25 mouse cellular contexts compared by ENCODE assay signal in the genomic region with DNA sequence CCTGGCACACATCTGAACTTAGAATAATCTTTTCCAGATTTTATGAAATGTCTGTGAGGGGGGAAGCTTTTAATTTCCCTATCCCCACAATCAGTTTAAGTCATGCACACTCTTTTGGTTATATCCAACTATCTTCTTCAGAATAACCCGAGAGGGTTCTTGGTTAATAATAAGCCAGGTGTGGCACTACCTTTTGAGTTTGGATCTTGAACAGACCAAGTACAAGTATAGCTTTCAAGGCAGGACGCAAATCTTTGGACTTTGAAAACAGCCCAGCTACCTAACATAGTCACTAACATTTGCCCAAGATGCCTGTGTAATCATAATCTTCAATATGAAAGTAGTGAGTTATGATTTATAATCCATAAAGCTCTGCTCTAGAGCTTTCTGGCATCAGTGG.
"Had no signal": no experiment of that assay in that cellular context is flagged by ENCODE, and none has a peak within 500 bp of the region (broad histone marks: within the 10 kb centered on the region; RNA-seq: fewer than 3 reads in every experiment).

No protein-coding gene starts in this region.

- H3K9ac ChIP-seq: forebrain, postnatal 0 days; heart, embryonic 13.5 days; heart, embryonic 15.5 days; hindbrain, embryonic 12.5 days; hindbrain, embryonic 14.5 days; intestine, embryonic 15.5 days; limb, embryonic 12.5 days; liver, embryonic 13.5 days; liver, embryonic 15.5 days had no signal

- H3K4me1 ChIP-seq: heart, embryonic 15.5 days; intestine, embryonic 15.5 days; limb, embryonic 12.5 days; liver, embryonic 15.5 days had no signal

- H3K27me3 ChIP-seq: heart, embryonic 13.5 days; heart, embryonic 15.5 days; hindbrain, embryonic 12.5 days; intestine, embryonic 15.5 days; limb, embryonic 12.5 days; liver, embryonic 13.5 days; liver, embryonic 15.5 days had no signal

- DNase-seq: forebrain, postnatal 0 days; gastrocnemius, postnatal 14 days; gastrocnemius, postnatal 36 days; heart, adult 11 months; heart, adult 2 months; heart, postnatal 14 days; heart, postnatal 36 days; kidney, adult 18-20 months; kidney, postnatal 10 days; liver; liver, embryonic 13.5 days had no signal

- H3K4me3 ChIP-seq: heart, adult 2 months; heart, embryonic 13.5 days; heart, embryonic 15.5 days; hindbrain, embryonic 12.5 days; intestine, embryonic 15.5 days; layer of hippocampus, adult 2 months; left cerebral cortex, adult 2 months; limb, embryonic 10.5 days; limb, embryonic 12.5 days; liver, embryonic 13.5 days; liver, embryonic 15.5 days had no signal

- H3K27ac ChIP-seq: heart, adult 2 months; heart, embryonic 13.5 days; heart, embryonic 15.5 days; hindbrain, embryonic 12.5 days; hindbrain, embryonic 14.5 days; intestine, embryonic 15.5 days; layer of hippocampus, adult 2 months; left cerebral cortex, adult 2 months; limb, embryonic 10.5 days; limb, embryonic 12.5 days; liver, embryonic 13.5 days; liver, embryonic 15.5 days had no signal

- ATAC-seq: forebrain, postnatal 0 days; hindbrain, embryonic 16.5 days; inflammation-experienced regulatory T-cells, adult 6 months; intestine, embryonic 15.5 days; intestine, postnatal 0 days had no signal

- H3K4me2 ChIP-seq: heart, embryonic 11.5 days; heart, embryonic 13.5 days; heart, embryonic 15.5 days; hindbrain, embryonic 12.5 days; hindbrain, embryonic 14.5 days; intestine, embryonic 15.5 days; limb, embryonic 12.5 days; liver, embryonic 13.5 days; liver, embryonic 15.5 days had no signal

- H3K9me3 ChIP-seq: heart, embryonic 13.5 days; heart, embryonic 15.5 days; hindbrain, embryonic 12.5 days; intestine, embryonic 15.5 days; limb, embryonic 10.5 days; limb, embryonic 12.5 days; liver, embryonic 13.5 days; liver, embryonic 15.5 days had no signal

- H3K36me3 ChIP-seq: intestine, embryonic 15.5 days had no signal
